Mouse (Mus musculus) ES-CJ7 (cell line): ENCODE data around the gene Olfr53.
"Not testable (repeated sequence)": the region's sequence is repeated elsewhere in the genome, so short reads cannot be mapped to it uniquely, and the experiment has no call there.

Experiments
- DNase-seq: peaks from one replicate; pipeline ENCODE4 v3.0.0; 2011; ENCODE audit warnings: low read depth, low spot score

Olfr53 gene

DNA sequence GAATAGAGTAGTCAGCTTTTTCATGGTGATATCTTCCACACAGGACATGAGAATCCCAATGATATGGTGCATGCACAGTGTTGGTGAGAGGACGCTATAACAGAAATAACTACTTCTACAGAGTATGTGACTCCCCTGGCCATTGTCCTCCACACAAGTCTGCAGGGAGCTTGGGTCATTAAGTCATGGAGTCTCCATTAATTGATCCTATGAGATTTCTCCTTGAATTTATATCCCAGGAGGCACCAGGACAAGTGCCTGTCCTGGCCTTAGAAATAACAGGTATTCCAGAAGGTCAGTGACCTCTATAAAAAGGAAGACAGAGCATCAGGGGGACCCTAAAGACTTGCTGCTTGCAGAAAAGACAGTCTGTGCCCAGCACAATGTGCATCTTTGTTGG, at the start of gene Olfr53:
TSS of gene Olfr53 (plus strand) at position 301 of the 400 bp plus-strand sequence.
- DNase-seq = no peak

DNA sequence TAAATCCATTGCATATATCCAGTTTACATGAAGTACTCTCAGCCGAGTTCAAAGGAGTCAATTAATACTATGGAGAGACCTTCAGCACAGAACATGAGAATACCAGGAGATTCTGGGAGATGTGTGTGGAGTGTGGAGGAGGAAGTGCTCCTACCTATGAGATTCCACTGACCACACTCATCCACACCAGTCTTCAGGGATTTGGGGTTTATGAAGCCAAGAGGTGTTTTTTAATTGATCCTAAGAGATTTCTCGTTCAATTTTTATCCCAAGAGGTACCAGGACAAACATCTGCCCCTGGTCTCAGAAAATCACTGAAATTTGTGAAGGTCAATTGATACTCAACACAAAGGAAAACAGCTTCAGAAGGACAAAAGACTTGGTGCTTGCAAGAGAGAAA, 45.3 kb upstream of the Olfr53 start, which contains the start of gene Olfr46:
TSS of gene Olfr46 (plus strand) at position 301 of the 400 bp plus-strand sequence.
- not testable (repeated sequence) for DNase-seq

DNA sequence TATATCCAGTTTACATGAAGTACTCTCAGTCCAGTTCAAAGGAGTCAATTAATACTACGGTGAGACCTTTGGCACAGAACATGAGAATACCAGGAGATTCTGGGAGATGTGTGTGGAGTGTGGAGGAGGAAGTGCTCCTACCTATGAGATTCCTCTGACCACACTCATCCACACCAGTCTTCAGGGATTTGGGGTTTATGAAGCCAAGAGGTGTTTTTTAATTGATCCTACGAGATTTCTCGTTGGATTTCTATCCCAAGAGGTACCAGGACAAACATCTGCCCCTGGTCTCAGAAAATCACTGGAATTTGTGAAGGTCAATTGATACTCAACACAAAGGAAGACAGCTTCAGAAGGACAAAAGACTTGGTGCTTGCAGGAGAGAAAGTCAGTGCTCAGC, 17.6 kb upstream of the Olfr53 start, which contains the start of gene Olfr61:
TSS of gene Olfr61 (plus strand) at position 301 of the 400 bp plus-strand sequence.
- not testable (repeated sequence) for DNase-seq

DNA sequence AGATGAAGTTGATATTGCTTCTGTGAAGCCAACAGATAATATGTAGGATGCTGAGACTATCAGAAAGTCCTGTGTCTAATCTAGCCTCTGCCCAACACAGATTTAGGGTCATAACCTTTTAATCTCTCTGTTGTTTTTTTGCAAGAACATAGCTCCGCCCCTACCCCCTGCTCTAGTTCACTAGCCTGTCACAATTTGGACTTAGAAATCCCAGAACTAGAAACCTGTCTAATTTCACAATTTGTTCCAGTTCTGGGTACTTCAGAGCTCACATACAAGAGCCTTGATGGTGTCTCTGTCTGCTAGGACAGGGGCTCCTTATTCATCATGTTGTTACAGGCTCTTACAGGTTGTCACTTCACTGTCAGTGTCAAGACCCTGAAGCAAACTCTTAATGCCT, 15.7 kb upstream of the Olfr53 start:
- DNase-seq = no peak

DNA sequence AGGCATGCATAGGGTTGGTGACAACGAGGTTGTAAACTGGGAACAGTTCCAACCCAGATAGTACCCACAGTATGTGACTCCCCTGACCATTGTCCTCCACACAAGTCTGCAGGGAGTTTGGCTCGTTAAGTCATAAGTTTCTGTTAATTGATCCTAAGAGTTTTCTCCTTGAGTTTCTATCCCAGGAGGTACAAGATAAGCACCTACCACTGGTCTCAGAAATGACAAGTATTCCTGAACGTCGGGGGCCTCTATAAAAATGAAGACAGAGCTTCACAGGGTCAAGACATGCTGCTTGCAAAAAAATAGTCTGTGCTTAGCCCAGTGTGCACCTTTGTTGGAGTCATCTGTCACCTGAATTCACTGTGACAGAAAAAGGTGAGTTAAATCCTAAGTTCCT, 13.4 kb downstream of the Olfr53 start, which contains the start of gene Olfr539:
TSS of gene Olfr539 (plus strand) at position 301 of the 400 bp plus-strand sequence.
- no peak for DNase-seq

DNA sequence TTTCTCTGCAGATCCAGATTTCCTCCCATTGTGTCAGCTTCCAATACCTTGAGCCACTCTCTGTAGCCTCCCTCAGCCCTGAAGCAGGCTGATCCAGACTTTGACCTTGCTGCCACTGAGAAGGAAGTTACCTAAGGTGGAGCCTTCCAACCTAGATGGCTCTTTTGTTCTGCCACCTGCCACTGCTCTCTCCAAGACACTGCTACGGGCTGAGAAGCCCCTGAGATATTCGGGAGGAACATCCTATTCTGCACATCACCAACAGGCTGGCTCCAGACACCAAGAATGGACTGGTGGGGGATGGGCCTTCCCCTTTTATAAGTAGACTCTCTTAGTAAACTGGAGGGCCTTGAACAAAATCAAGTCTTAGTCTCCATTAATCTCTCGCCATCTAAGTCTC, 24.4 kb downstream of the Olfr53 start:
- DNase-seq = peak; percentile 70

DNA sequence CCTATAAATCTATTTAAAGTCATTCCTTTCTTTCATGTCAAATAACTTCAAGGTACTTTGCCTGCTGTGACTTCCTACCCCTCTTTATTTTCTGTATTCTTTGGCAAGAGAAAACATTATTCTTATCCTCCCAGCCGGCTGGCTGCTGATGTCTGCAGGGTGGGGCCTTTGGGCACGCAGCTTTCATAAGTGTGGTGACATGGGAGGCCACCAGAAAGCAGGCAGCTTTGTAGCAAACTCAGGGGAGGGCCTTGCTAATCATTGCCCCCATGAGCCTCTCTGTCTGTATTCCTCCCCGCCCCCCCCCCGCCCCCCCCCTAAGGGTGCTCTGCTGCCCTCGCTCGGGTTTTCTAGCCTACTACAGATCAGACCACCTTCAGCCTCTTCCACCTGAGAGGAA, 29.6 kb downstream of the Olfr53 start:
- peak; percentile 10 for DNase-seq

DNA sequence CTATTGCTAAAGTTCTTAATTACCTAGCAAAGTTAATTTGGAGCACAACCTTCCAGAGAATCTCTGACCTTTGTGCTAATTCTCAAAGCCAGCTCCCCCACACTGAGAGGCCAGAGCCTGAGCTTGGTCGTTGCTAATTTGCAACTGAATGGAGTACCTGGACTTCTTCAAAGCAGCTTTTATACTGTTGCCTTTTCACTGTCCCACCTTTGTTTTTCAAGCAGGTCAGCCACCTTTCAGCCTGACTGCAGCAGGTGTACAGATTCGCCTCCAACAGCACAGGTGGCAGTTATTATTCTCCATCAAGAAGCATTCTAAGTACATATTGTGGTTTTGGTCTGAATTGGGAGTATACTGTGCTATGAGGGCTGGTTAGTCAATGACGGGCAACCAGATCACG, 33.3 kb downstream of the Olfr53 start:
- peak; percentile 51 for DNase-seq

DNA sequence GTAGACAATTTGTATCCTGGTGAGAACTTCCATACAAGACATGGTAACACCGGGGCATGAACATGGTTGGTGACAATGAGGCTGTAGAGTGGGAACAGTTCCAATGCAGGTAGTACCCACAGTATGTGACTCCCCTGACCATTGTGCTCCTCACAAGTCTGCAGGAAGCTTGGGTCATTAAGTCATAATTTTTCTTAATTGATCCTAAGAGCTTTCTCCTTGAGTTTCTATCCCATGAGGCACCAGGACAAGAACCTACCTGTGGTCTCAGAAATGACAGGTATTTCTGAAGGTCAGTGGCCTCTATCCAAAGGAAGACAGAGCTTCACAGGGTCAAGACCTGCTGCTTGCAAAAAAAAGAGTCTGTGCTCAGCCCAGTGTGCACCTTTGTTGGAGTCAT, 35.4 kb downstream of the Olfr53 start, which contains the start of gene Olfr45:
TSS of gene Olfr45 (plus strand) at position 301 of the 400 bp plus-strand sequence.
- DNase-seq = no peak

DNA sequence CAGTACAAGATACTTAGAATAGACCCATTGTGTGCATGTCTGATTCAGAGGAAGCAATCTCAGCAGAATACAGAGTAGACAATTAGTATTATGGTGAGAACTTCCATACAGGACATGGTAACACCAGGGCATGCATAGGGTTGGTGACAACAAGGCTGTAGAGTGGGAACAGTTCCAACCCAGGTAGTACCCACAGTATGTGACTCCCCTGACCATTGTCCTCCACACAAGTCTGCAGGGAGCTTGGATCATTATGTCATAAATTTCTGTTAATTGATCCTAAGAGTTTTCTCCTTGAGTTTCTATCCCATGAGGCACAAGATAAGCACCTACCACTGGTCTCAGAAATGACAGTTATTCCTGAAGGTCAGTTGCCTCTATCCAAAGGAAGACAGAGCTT, 50.7 kb downstream of the Olfr53 start, which contains the start of gene Olfr541:
TSS of gene Olfr541 (plus strand) at position 301 of the 400 bp plus-strand sequence.
- no peak for DNase-seq
